Mouse (Mus musculus) testis, adult 2 months (tissue): Measurements from ENCODE around the gene 2810408A11Rik.

Experiments
- CTCF ChIP-seq: fragments of 200-500 bp; IDR thresholded peaks from 2 replicates; pipeline ENCODE4 v1.5.1; 2012; ENCODE audit warnings: low read depth, mild to moderate bottlenecking, inconsistent platforms, low read length, moderate library complexity; ENCODE audit not compliant: control insufficient read depth, insufficient read depth, insufficient replicate concordance
- POLR2A ChIP-seq: fragments of 200-500 bp; IDR thresholded peaks from 2 replicates; pipeline ENCODE4 v1.6.1; 2012; ENCODE audit warnings: low read depth, mild to moderate bottlenecking, inconsistent platforms, low read length, moderate library complexity; ENCODE audit not compliant: control insufficient read depth

GRCm38 (mm10) chr11:69935137-69935879 is 34.5 kb upstream of the 2810408A11Rik start, which contains the start of gene Ybx2:
- TF ChIP-seq CTCF: no peak
- TF ChIP-seq POLR2A: peak; percentile 59; the same call in 1 of the 2 replicates
